Mouse (Mus musculus) urinary bladder, postnatal 0 days (tissue): ENCODE measurements around the gene Acp7. TPM values are rescaled to one million over a fixed set of nuclear protein-coding genes. Genes with fewer than 3 reads are reported as not detected.

ENCODE experiments used
- microRNA-seq: library from miRNA; unstranded; fragments of <30 nt; microRNA quantifications from one replicate; pipeline ENCODE4, GENCODE M21; 2016
- polyA plus RNA-seq: library from polyadenylated mRNA; unstranded; fragments of >200 nt; fragmentation: Nextera tagmentation; extraction: Ambion mirVana; gene quantifications from 2 replicates; pipeline ENCODE4 v1.2.1, GENCODE M21; 2015

The Acp7 gene
- not detected in 2 replicates for polyA plus RNA-seq

DNA sequence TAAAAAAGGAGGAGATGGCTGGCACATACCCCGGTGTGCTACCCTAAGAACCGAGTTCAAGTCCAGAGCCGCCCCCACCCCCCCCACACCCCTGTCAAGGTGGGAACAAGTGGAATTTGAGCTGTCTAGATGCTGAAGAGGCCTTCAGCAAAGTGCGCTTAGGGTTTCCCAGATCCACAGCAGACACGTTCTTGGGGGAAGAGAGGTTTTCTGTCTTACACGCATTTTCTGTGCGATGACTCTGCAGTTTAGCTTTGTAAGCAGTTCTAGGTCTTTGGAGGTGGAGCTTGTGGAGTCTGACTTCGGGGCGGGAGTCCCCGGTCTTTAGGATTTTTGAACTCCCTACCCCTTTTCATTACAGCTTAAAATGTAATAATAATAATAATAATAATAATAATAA is at the start of gene Acp7:
Gene Acp7 (minus strand): TSS at position 260 of the 400 bp plus-strand sequence.

DNA sequence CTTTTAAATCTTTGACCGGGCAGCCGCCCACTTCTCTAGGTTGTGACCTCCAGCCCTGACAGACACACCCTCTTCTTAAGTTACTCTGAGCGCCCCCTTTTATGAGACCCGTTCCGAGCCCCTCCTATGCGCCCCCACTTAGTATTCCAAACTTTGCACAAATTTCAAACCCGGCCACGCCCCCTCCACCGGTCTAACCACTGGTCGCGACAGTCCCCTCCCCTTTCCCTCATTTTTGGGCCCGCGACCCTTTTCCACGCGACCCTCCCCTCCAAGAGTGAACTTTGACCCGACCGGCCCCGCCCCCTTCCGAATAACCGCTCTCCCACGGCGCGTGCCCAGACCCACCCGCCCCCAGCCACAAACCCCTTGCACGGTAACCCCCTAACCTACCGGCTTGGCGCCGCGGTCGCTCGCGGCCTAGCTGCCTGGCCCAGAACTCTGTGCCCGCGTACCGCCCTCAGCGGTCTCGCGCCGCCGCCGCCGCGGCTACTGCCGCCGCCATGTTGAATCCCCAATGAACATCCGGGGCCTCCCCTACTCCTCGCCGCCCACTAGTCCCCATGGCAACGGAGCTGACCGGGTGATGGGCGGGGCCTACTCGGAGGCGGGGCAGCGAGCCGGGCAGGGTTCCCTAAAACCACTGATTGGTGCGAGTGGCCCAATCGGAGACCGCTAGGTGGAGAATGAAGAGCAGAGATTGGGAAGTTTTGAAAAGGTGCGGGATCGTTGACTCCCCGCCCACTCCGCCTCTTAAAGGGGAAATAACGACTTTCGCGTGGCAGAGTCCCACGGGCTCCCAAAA is 33.3 kb downstream of the Acp7 start, which contains the start of the genes Samd4b and Pak4:
Gene Samd4b (minus strand): TSS at position 503 of the 805 bp plus-strand sequence.
Gene Pak4 (minus strand): TSS at position 544 of the 805 bp plus-strand sequence.

Small RNA genes within 50 kb of the gene (microRNA-seq; reads per million reads assigned to microRNA genes)
- gene Mir7049, result not detected

Other genes with a start within 250 kb of the Acp7 start
- 31.0 and 32.3 TPM in 2 replicates for gene Med29, start 238.6 kb downstream of the Acp7 start, polyA plus RNA-seq
- gene Paf1, start 238.4 kb downstream of the Acp7 start, polyA plus RNA-seq, result 59.8 and 81.5 TPM in 2 replicates
- 15.1 and 21.8 TPM in 2 replicates for gene Gmfg, start 193.9 kb downstream of the Acp7 start, polyA plus RNA-seq
- gene Lrfn1, start 179.4 kb downstream of the Acp7 start, polyA plus RNA-seq, result 1.3 and 1.4 TPM in 2 replicates
- gene Ifnl2, start 120.9 kb downstream of the Acp7 start, polyA plus RNA-seq, result not detected in 2 replicates
- not detected in 2 replicates for gene Ifnl3, start 108.5 kb downstream of the Acp7 start, polyA plus RNA-seq
- not detected in 2 replicates for gene Sycn, start 90.4 kb downstream of the Acp7 start, polyA plus RNA-seq
- 0.24 and 0.51 TPM in 2 replicates for gene Nccrp1, start 84.1 kb downstream of the Acp7 start, polyA plus RNA-seq
- gene Samd4b, start 33.2 kb downstream of the Acp7 start, polyA plus RNA-seq, result 14.6 and 20.1 TPM in 2 replicates
- 24.3 and 28.8 TPM in 2 replicates for gene Pak4, start 33.1 kb downstream of the Acp7 start, polyA plus RNA-seq
- 3.7 and 4.4 TPM in 2 replicates for gene Fbxo27, start 61.5 kb upstream of the Acp7 start, polyA plus RNA-seq
- 8.5 and 9.1 TPM in 2 replicates for gene Fbxo17, start 85.5 kb upstream of the Acp7 start, polyA plus RNA-seq
- 105 and 106 TPM in 2 replicates for gene Mrps12, start 110.5 kb upstream of the Acp7 start, polyA plus RNA-seq
- 10.5 and 11.5 TPM in 2 replicates for gene Sars2, start 110.7 kb upstream of the Acp7 start, polyA plus RNA-seq
- not detected in 2 replicates for gene Ccer2, start 124.8 kb upstream of the Acp7 start, polyA plus RNA-seq
- gene Sirt2, start 135.4 kb upstream of the Acp7 start, polyA plus RNA-seq, result 48.3 and 50.9 TPM in 2 replicates
- gene Nfkbib, start 136.2 kb upstream of the Acp7 start, polyA plus RNA-seq, result 27.8 and 29.3 TPM in 2 replicates
- 2.5 and 5.0 TPM in 2 replicates for gene Rinl, start 157.6 kb upstream of the Acp7 start, polyA plus RNA-seq
- gene Hnrnpl, start 177.2 kb upstream of the Acp7 start, polyA plus RNA-seq, result 146 and 168 TPM in 2 replicates
- 269 and 271 TPM in 2 replicates for gene Ech1, start 193.9 kb upstream of the Acp7 start, polyA plus RNA-seq
- gene Lgals4, start 202.5 kb upstream of the Acp7 start, polyA plus RNA-seq, result 8.3 and 10.2 TPM in 2 replicates
- gene Lgals7, start 232.5 kb upstream of the Acp7 start, polyA plus RNA-seq, result 3.1 and 6.6 TPM in 2 replicates